Mouse (Mus musculus) gastrocnemius, adult 18-20 months (tissue): ENCODE measurements around the gene Wnt9a. TPM values are rescaled to one million over a fixed set of nuclear protein-coding genes. Genes with fewer than 3 reads are reported as not detected.

Experiments used
- microRNA-seq: library from miRNA; unstranded; fragments of <30 nt; microRNA quantifications from one replicate; pipeline ENCODE4 v1.2.0, GENCODE M21; 2021
- total RNA-seq, 2 experiments: library from RNA; stranded (reverse); gene quantifications; 2 replicates each; pipeline ENCODE4 v1.2.3; 2021

Wnt9a gene
- total RNA-seq, 2 experiments from 2014 or later: 7.9 to 9.9 TPM

Small RNAs within 50 kb of the gene (microRNA-seq; reads per million reads assigned to microRNA genes)
- gene Gm24756: not detected

Other genes with a start within 250 kb of the Wnt9a start
- 1,000 to 10,000 TPM; 1,684 to 1,873 TPM for gene Obscn, start 170.5 kb upstream of the Wnt9a start, total RNA-seq
- gene Iba57, start 143.2 kb upstream of the Wnt9a start, total RNA-seq: 1 to 10 TPM; 6.9 to 7.2 TPM
- under 1 TPM; 0.23 to 0.33 TPM for gene Gjc2, start 123.7 kb upstream of the Wnt9a start, total RNA-seq
- 10 to 100 TPM; 32.9 to 38.0 TPM for gene Guk1, start 114.7 kb upstream of the Wnt9a start, total RNA-seq
- gene Mrpl55, start 104.4 kb upstream of the Wnt9a start, total RNA-seq: 10 to 100 TPM; 57.0 to 65.8 TPM
- 1 to 10 TPM; 2.3 to 2.6 TPM for gene 2310033P09Rik, start 98.6 kb upstream of the Wnt9a start, total RNA-seq
- gene Arf1, start 78.7 kb upstream of the Wnt9a start, total RNA-seq: 100 to 1,000 TPM; 230 to 237 TPM
- not detected for gene Wnt3a, start 16.2 kb upstream of the Wnt9a start, total RNA-seq
- not detected for gene Prss38, start 68.7 kb downstream of the Wnt9a start, total RNA-seq
- 1 to 10 TPM; 9.0 to 9.8 TPM for gene Jmjd4, start 143.1 kb downstream of the Wnt9a start, total RNA-seq
- 10 to 100 TPM; 23.9 to 24.2 TPM for gene Snap47, start 144.3 kb downstream of the Wnt9a start, total RNA-seq
- 1 to 10 TPM; 2.0 to 2.3 TPM for gene Zfp867, start 165.5 kb downstream of the Wnt9a start, total RNA-seq
- 10 to 100 TPM; 14.3 to 15.6 TPM for gene Zkscan17, start 219.8 kb downstream of the Wnt9a start, total RNA-seq
- gene Nlrp3, start 234.6 kb downstream of the Wnt9a start, total RNA-seq: under 1 TPM in 1 of 2 experiments, not detected in 1; 0.12 TPM